Mouse (Mus musculus) CD4-positive, CD25-positive, alpha-beta regulatory T cell, adult 4 months (primary cell): ENCODE results near the gene Lnpep. TPM values are rescaled to one million over a fixed set of nuclear protein-coding genes. Genes with fewer than 3 reads are reported as not detected.
"Not testable (repeated sequence)": the region's sequence is repeated elsewhere in the genome, so short reads cannot be mapped to it uniquely, and the experiment has no call there.

Source experiments
- ATAC-seq: one replicate; pipeline ENCODE4 v1.8.0; 2017
- polyA plus RNA-seq, 2 experiments: library from polyadenylated mRNA; unstranded; fragments of 100-300 nt; shearing (Covaris generic); gene quantifications; one replicate each; pipeline ENCODE4 v1.2.1; 2017

Lnpep gene
- 10 to 100 TPM; 31.8 to 33.9 TPM for polyA plus RNA-seq

GRCm38 (mm10) chr17:17624957-17625586, at the start of gene Lnpep:
Lnpep (minus strand) TSS chr17:17625050.
- peak; percentile 66 for ATAC-seq

DNA sequence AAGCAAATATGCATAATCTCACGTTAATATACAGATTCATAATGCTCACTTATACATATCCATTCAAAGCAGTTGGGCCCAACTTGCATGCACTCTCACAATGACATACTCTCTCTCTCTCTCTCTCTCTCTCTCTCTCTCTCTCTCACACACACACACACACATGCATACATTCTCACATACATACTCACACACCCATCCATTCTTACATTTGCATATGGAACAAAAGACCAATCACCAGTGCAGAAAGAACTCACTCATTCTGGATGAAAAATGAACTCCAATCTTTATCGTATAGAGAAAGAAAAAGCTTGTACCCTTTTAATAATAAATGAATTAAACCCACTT, 31.0 kb upstream of the Lnpep start:
- no peak for ATAC-seq

DNA sequence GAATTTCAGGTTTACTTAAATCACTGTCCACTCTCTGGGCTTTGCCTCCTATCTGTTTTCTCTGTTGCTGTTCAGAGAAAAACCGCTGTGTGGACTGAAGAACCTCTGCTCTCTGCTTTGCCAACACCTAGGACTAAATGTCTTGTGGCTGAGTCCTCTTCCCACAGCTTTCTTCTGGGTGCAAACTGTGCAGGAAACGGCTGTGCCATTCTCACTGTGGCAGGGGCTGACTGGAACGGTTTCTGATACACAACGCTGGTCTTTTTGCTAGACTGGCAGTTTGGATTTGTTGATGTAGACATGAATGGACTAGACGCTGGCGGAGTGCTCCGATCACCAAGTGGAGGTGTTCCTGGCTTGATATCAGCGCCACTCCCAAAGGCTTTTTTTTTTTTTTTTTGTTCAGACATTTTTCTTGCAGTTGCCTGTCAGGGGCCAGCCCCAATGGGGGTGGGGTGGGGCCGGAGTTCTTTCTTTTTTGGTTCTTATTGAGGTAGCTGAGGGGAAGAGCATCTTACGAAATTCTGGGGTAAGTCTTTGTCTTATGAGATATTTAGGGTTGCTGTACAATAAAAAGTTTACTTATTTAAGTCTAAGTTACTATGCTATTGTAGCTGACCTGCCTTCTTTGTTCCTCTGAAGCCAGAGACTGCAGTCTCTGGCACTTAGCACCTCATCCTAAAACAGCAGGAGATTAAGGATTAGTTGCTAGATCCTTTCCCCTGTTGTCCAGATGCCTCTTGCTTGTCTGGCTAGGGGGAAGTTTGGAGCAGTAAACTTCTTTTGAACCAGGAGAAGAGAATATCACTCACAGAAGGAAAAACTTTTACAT, 30.4 kb upstream of the Lnpep start:
- no peak for ATAC-seq

- ATAC-seq = no peak
These were observed 27.7 kb upstream of the Lnpep start for GRCm38 (mm10) chr17:17652570-17652969.

DNA sequence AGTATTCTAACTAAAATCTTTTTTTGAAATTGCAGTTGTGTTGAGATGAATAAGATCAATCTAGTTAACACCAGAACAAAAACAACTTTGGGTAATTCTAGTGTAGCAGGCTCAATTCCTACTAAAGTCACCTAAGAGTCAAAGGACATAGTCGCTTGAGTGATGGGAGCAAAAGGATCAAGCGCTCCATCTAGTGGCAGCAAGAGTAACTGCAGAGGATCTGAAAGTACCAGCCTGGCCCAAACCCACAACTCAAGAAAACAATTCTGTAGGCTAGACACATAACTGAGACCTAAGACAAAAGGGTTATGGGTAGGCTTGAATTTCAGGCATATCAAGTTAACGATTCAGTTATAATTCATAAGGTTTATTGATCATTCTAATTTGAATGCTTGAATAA, 20.9 kb upstream of the Lnpep start:
- peak; percentile 95 for ATAC-seq

GRCm38 (mm10) chr17:17637387-17637786, 12.5 kb upstream of the Lnpep start:
- peak; percentile 41 for ATAC-seq

DNA sequence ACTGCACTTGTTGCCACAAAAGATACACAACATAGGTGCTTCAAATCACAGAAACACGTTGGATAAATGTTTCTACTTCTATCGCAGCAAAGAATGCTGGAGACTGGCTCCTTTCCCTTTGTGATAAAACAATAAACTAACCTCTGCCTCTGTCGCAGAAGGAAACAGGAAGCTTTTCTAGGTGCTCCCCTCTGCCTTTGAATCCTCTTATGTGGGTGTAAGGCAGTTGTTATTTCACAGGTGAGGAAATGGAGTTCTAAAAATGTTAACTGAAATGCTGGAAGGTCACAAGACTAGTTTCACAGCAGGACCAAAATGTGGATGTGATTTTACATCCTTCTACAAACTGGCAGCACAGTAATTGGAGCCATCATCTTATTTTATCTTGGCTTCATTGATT, 11.3 kb upstream of the Lnpep start:
- peak; percentile 73 for ATAC-seq

- ATAC-seq = no peak
These were observed 9.2 kb upstream of the Lnpep start for GRCm38 (mm10) chr17:17634033-17634432.

DNA sequence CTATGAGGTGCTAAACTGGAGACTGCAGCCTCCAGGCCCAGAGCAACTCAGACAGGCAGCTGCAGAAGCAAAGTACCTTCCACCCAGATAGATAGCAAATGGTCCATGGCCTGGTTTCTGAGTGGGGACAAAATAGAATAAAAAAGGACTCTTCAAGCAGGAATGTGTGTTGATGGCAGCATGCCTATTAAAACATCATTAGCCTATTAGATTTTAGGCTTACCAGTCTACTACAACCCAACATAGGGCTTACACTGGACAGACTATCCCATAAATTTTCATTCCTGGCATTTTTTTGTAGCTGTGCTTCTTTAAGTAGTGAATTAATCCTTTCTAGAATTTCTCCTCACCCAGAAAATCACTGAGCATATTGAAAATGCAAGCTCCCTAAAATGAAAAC, 7.1 kb upstream of the Lnpep start:
- no peak for ATAC-seq

- ATAC-seq = not testable (repeated sequence)
These were observed 3.5 kb upstream of the Lnpep start for GRCm38 (mm10) chr17:17628237-17628879.

GRCm38 (mm10) chr17:17627558-17627957, 2.7 kb upstream of the Lnpep start:
- no peak for ATAC-seq

GRCm38 (mm10) chr17:17625887-17626679, 1.2 kb upstream of the Lnpep start:
- ATAC-seq = no peak

DNA sequence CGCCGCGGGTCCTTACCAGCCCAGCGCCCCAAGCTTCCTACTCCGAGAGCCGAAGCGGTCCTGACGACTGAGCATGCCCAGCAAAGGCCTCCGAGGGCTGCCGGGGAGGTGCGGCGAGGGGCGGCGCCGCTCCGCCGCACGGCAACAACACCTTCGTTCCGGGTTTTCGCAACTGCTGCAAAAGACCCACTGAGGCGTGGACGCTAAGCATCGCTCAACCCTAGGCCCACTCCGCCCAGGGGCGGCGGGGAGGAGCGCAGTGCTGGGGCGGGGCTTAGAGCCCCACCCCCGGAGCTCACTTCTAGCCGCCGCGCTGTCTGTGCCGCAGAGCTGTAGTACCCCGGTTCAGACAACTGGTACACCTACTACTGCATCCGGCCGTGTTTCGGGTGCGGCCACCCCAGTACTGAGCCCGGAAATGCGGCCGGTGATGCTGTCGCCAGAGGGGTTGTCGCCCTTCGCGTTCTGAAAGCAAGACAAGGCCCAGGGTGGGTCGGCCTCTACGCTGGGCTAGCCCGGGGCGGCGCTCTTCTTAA, 361 bp downstream of the Lnpep start:
- ATAC-seq = peak; percentile 77

GRCm38 (mm10) chr17:17623890-17624420, 895 bp downstream of the Lnpep start:
- no peak for ATAC-seq

DNA sequence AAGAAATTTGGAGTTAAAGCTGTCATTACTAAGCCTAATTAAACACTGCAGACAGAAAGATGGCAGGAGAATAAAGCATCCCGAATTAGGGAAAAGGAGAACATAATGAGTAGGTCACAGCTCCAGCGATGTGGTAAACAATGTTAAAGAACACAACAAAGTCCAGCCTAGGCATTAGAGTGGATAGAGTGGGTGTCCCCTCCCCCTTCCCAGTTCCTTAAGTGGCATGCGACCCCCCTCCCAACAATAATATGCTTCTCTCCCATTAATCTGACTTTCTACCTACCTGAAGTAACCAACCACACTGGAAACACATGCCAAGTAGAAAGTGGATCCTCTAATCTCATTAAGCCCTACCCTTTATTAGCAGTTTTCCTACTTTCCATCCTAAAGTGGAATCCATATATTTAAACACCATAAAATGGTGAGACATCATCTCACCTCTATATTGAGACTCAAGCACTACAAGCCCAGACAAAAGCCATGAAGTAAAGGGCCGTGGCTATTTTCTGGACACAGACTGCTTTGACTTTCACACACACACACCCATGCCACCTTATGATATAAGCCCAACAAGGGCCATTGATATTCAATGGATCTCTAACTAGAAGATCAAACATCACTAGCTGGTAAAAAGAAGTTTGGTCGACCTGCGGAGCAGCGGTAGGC, 1.5 kb downstream of the Lnpep start:
- no peak for ATAC-seq

DNA sequence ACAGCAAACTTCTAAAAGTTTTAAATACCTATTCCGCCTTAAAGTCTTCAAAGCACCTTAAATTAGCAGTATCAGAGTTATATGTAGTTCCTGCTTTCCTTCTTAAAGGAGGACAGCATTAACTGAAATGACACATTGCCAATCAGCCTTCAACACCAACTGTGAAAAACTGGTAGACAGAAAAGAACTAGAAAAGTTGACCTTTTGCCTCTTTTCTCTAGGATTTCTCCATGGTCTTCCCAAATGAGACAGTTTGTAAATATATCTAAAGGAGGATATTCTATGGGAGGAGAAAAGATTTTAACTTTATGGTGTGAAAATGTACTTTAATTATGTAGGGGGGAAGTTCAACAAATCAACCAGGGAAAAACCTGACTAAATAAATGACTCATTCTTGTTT, 2.3 kb downstream of the Lnpep start:
- no peak for ATAC-seq

DNA sequence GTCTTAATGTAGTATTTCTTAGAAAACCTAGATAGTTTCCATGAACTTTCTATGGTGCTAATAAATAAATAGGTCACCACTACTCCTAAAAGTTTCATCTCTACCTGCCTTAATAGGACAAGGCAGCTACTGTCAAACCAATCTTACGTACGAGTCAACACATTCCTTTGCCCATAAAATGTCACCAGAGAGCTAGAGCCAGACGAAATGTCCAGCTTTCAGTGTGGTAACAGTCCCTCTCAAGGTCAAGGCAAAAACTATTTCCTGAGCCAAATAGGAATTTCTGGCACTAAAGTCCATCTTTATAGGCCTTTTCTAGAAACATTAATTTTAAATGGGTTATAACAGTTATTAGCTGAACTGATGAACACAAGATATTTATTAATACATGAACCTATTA, 3.3 kb downstream of the Lnpep start:
- no peak for ATAC-seq

- ATAC-seq = peak; percentile 25
These were observed 6.4 kb downstream of the Lnpep start for GRCm38 (mm10) chr17:17618463-17618862.

GRCm38 (mm10) chr17:17617440-17618204, 7.2 kb downstream of the Lnpep start:
- peak; percentile 61 for ATAC-seq

DNA sequence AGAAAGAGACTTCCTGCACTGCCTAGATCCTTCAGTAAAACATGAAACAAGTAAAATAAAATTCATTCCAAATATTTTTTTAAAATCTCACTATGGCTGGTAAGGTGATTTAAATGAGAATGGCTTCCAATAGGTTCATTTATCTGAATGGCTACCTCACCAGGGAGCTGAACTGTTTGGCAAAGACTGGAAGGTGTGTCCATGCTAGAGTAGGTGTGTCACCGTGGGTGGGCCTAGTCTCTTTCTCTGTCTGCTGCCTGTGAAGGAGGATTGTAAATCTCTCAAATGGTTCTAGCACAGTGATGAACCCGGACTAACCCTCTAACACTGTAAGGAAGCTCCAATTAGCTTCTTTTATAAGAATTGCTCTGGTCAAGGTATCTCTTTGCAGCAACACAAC, 12.5 kb downstream of the Lnpep start:
- ATAC-seq = no peak

- peak; percentile 40 for ATAC-seq
These were observed 15.3 kb downstream of the Lnpep start for GRCm38 (mm10) chr17:17609523-17609922.
